Mouse (Mus musculus) liver, postnatal 0 days (tissue): ENCODE data around the gene Gm6309. TPM values are rescaled to one million over a fixed set of nuclear protein-coding genes. Genes with fewer than 3 reads are reported as not detected.
"Not testable (repeated sequence)": the region's sequence is repeated elsewhere in the genome, so short reads cannot be mapped to it uniquely, and the experiment has no call there.

Experiments
- ATAC-seq: fragments of 200-750 bp; cut with Nextera tagmentation; 2 replicates; pipeline ENCODE4 v1.8.0; 2017; ENCODE audit warnings: mild to moderate bottlenecking, moderate library complexity
- DNase-seq: peaks from one replicate; pipeline ENCODE4 v3.0.0-alpha.2; 2016
- H3K27ac ChIP-seq: fragments of 300-500 bp; sonication (generic); 2 replicates; pipeline ENCODE4 v1.5.1; 2014; ENCODE audit warnings: antibody characterized with exemption, moderate library complexity, mild to moderate bottlenecking, low read depth
- H3K27me3 ChIP-seq: fragments of 300-500 bp; sonication (generic); 2 replicates; pipeline ENCODE4 v1.6.1; 2014; ENCODE audit warnings: low read length, control low read depth, mixed read lengths; ENCODE audit not compliant: insufficient read depth
- H3K36me3 ChIP-seq: fragments of 300-500 bp; sonication (generic); replicated peaks from 2 replicates; pipeline ENCODE4 v1.6.1; 2014; ENCODE audit warnings: mild to moderate bottlenecking, control low read depth, low read length, moderate library complexity, mixed read lengths; ENCODE audit not compliant: insufficient read depth
- H3K4me1 ChIP-seq: fragments of 300-500 bp; sonication (generic); 2 replicates; pipeline ENCODE4 v1.6.1; 2014; ENCODE audit warnings: antibody characterized with exemption, mild to moderate bottlenecking, control low read depth; ENCODE audit not compliant: insufficient read depth
- H3K4me2 ChIP-seq: fragments of 300-500 bp; sonication (generic); 2 replicates; pipeline ENCODE4 v1.6.1; 2014; ENCODE audit warnings: low read depth, mild to moderate bottlenecking, low read length, moderate library complexity, mixed read lengths
- H3K4me3 ChIP-seq: fragments of 300-500 bp; sonication (generic); 2 replicates; pipeline ENCODE4 v1.5.1; 2014; ENCODE audit warnings: low read depth, low read length
- H3K9ac ChIP-seq: fragments of 300-500 bp; sonication (generic); replicated peaks from 2 replicates; pipeline ENCODE4 v1.6.1; 2014; ENCODE audit warnings: mild to moderate bottlenecking, moderate library complexity
- H3K9me3 ChIP-seq: fragments of 300-500 bp; sonication (generic); 2 replicates; pipeline ENCODE4 v1.6.1; 2016; ENCODE audit warnings: mild to moderate bottlenecking, control low read depth, low read length, mixed read lengths
- CTCF ChIP-seq: sonication (generic); IDR thresholded peaks from 2 replicates; pipeline ENCODE4 v1.5.1; 2016; ENCODE audit warnings: antibody characterized with exemption, low read depth
- EP300 ChIP-seq: IDR thresholded peaks from 2 replicates; pipeline ENCODE4 v1.6.1; 2016; ENCODE audit warnings: antibody characterized with exemption, low read depth, mild to moderate bottlenecking
- WGBS: fragments of 180-500 bp; shearing (Covaris S2); extraction: QIAGEN DNeasy Blood & Tissue Kit; methylation state at CpG from one replicate; pipeline ENCODE4 v1.1.7; 2014; ENCODE audit not compliant: insufficient replicate concordance; 5-methylcytosine and 5-hydroxymethylcytosine counted together
- polyA plus RNA-seq: library from polyadenylated mRNA; unstranded; fragments of >200 nt; fragmentation: Nextera tagmentation; extraction: Ambion mirVana; gene quantifications from 2 replicates; pipeline ENCODE4 v1.2.1, GENCODE M21; 2015

The Gm6309 gene
- polyA plus RNA-seq, 1 experiment from 2014 or later = not detected

DNA sequence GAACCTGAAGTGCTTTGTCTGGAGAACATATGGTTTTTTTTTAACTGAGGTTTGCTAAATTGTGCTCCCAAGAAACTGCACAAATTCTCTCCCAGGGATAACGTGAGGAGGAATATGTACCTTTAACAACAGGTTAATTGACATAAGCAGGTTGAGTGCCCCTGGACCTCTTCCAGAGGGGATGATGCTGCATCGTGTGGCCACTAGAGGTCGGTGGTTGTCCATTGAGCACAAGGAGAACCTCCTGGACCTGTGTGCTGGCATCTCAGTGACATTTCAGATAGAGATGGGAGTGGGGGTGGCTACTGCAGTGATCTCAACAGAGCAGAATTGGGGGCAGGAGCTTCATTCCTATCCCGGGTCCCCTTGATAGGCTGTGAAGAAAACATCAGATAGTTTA lies 2.2 kb upstream of the Gm6309 start:
- 48% methylated on average over 4 of the region's 4 CpGs for WGBS
- H3K4me2 ChIP-seq, H3K36me3 ChIP-seq, H3K9ac ChIP-seq, H3K4me3 ChIP-seq, H3K27me3 ChIP-seq, ATAC-seq, H3K9me3 ChIP-seq, H3K4me1 ChIP-seq, H3K27ac ChIP-seq: not testable (repeated sequence)
- peak; percentile 53 for TF ChIP-seq CTCF
- peak; percentile 30 for DNase-seq

DNA sequence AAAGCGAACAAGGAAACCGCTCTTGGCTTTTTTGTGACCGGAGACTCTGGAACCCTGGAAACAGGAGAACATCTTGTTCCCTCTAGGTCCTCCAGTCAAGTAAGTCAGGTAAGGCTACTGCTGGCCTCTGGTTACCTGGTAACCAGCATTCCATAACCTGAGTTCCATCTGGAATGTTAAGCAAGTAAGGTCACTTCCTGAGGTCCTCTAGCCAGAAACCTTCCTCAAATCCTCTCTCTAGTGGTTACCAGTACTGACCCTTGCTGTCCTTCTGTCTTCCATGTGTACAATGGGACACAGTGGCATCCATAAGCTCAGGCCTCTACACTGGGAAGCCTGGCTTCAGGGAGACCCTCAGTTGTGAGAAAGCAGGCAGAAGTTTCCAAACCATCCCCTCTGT lies 10.1 kb downstream of the Gm6309 start, which contains the start of gene Gm5565:
Gene Gm5565 (minus strand): TSS at position 101 of the 400 bp plus-strand sequence.
- not testable (repeated sequence) for H3K36me3 ChIP-seq, H3K4me3 ChIP-seq, ATAC-seq

DNA sequence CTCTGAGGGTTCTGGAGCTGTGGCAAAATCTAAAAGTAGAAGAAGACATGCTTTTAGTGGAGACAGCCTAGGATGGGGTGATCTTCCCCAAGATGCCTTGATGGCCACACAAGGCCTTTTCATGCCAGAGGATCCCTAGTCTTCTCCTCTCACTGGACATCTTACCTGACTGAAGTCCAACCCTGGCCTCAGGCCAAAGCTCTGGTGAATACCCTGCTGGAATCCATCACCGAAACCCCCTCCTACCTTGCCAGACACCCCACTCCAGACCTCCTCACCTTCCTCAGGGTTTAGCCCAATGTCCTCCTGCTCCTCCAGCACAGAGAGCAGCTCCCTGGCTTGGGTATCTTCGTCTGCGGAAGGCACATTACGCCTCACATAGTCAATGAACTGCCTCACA lies 12.2 kb downstream of the Gm6309 start:
- H3K27ac ChIP-seq, H3K4me1 ChIP-seq, ATAC-seq, H3K9ac ChIP-seq, DNase-seq, H3K4me2 ChIP-seq, H3K9me3 ChIP-seq, H3K4me3 ChIP-seq, H3K36me3 ChIP-seq, H3K27me3 ChIP-seq: not testable (repeated sequence)
- WGBS = 73% methylated on average over 4 of the region's 4 CpGs

More for the DNA sequence above, 10.1 kb downstream of the Gm6309 start, which contains the start of gene Gm5565:
- H3K4me2 ChIP-seq, H3K27ac ChIP-seq, H3K4me1 ChIP-seq, H3K9me3 ChIP-seq, H3K27me3 ChIP-seq, DNase-seq, H3K9ac ChIP-seq: not testable (repeated sequence)
- 80% methylated on average over 3 of the region's 3 CpGs for WGBS

DNA sequence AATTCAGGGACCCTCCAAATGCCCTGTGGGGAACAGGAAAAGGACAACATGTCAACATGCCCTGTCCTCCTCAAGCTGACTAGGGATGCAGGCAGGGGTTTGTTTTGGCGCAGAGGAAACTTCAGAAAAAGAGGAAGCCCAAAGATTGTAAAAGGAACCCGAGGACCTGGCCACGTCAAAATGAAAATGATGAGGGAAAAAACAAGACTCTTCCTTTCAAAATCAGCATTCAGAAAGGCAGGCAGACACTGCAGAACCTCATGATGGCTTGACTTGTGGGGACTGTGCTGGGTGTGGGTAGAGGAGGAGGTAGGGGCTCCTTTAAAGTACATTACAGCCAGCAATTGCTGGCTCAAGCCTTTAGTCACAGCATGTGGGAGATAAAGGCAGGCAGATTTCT lies 20.1 kb downstream of the Gm6309 start:
- ATAC-seq (no peak), DNase-seq (no peak)
- Histone ChIP-seq H3K27ac (no peak overlapping the region), H3K36me3 (no peaks in the 10 kb centered on the region), H3K9me3 (no peaks in the 10 kb centered on the region), H3K4me2 (no peak overlapping the region), H3K4me3 (no peak overlapping the region), H3K4me1 (no peaks in the 10 kb centered on the region), H3K27me3 (no peaks in the 10 kb centered on the region), H3K9ac (no peak overlapping the region)
- TF ChIP-seq EP300 (no peak), CTCF (no peak)
- 61% methylated on average over 3 of the region's 3 CpGs for WGBS

DNA sequence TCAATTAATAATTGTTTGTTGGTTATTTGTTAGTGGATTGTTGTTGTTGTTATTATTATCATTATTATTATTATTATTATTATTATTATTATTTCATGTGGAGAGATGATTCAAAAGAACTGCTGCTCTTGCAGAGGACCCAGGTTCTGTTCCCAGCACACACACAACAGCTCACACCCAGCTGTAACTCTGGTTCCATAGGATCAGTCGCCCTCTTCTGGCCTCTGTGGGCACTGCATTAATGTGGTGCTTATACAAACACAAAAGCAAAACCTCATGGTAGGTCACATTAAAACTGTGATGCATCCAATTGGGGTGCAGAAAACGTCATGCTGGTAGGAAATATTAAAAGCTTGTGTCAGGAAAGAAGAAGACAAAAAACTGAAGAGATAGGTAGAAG lies 22.6 kb downstream of the Gm6309 start:
- TF ChIP-seq CTCF (peak; percentile 26; the same call in 1 of the 2 replicates), EP300 (no peak)
- Histone ChIP-seq H3K27ac (no peak overlapping the region), H3K36me3 (no peaks in the 10 kb centered on the region), H3K4me2 (no peak overlapping the region), H3K4me1 (no peaks in the 10 kb centered on the region), H3K9me3 (no peaks in the 10 kb centered on the region), H3K27me3 (no peaks in the 10 kb centered on the region), H3K9ac (no peak overlapping the region), H3K4me3 (no peak overlapping the region)
- ATAC-seq = no peak
- DNase-seq = no peak
- WGBS = 37% methylated on average over 2 of the region's 2 CpGs

Other genes with a start within 250 kb of the Gm6309 start
- 281 and 351 TPM in 2 replicates for gene Cyp3a25, start 161.1 kb downstream of the Gm6309 start, polyA plus RNA-seq
- 19.2 and 31.0 TPM in 2 replicates for gene Cyp3a59, start 91.5 kb downstream of the Gm6309 start, polyA plus RNA-seq
- gene Gm5565, start 10.2 kb downstream of the Gm6309 start, polyA plus RNA-seq = not detected in 2 replicates
- gene 1700001J03Rik, start 14.6 kb upstream of the Gm6309 start, polyA plus RNA-seq = not detected in 2 replicates
- gene Rnf6, start 50.8 kb upstream of the Gm6309 start, polyA plus RNA-seq = 21.4 and 21.9 TPM in 2 replicates
- 11.4 and 12.0 TPM in 2 replicates for gene Cdk8, start 60.5 kb upstream of the Gm6309 start, polyA plus RNA-seq
- gene Wasf3, start 214.3 kb upstream of the Gm6309 start, polyA plus RNA-seq = not detected in 2 replicates